Mouse (Mus musculus): ENCODE measurements around the gene Snx18. TPM values are rescaled to one million over a fixed set of nuclear protein-coding genes. Genes with fewer than 3 reads are reported as not detected.

The Snx18 gene
- total and polyA plus RNA-seq, 3 experiments: 6.4 to 12.6 (median 9.1) TPM

GRCm38 (mm10) chr13:113566411-113566810, 52.0 kb downstream of the Snx18 start:
- no peak overlapping the region for H3K4me3 ChIP-seq (replicated peaks in 1 of 3; ENCODE audit: low read depth in 2 of 3, low read length in 2 of 3, poor library complexity in 1 of 3)
- DNase-seq (ENCODE audit: extremely low read depth): no peak
- TF ChIP-seq JUND (conservative IDR thresholded peaks at IDR 0.05; ENCODE audit: low read depth, low read length) (no peak), TBP (conservative IDR thresholded peaks at IDR 0.05; ENCODE audit: low read depth, low read length) (no peak)
- no peaks in the 10 kb centered on the region for H3K79me2 ChIP-seq (replicated peaks; ENCODE audit: control insufficient read depth, extremely low read depth, insufficient read depth, poor library complexity, severe bottlenecking)
- no peak overlapping the region for H3K9ac ChIP-seq (ENCODE audit: insufficient read depth, low read depth)
- H3K4me1 ChIP-seq (ENCODE audit: control insufficient read depth in 1 of 2, insufficient read depth in 2 of 2): peaks cover 0 to 5% of the 10 kb centered on the region in 2 experiments; a peak in 1 of 4 replicates
- dilution Hi-C loops (cut with MboI; ENCODE audit: extremely low pct_ligation_motif_present, extremely low pct_unique_long_range_greater_than_20kb, low sequenced_read_pairs): no loop called here
- no peak overlapping the region for H3K27ac ChIP-seq (ENCODE audit: insufficient read depth, low read depth)
- peaks cover 6% of the 10 kb centered on the region for H3K27me3 ChIP-seq (replicated peaks)
- peaks cover 7% of the 10 kb centered on the region for H3K9me3 ChIP-seq (replicated peaks; ENCODE audit: low read length)
- in situ Hi-C loops (cut with MboI; ENCODE audit: low pct_ligation_motif_present, low pct_unique_long_range_greater_than_20kb, low sequenced_read_pairs): no loop called here
- H3K36me3 ChIP-seq (replicated peaks in 1 of 2; ENCODE audit: control insufficient read depth in 1 of 2, insufficient read depth in 1 of 2, low read length in 1 of 2): no peaks in the 10 kb centered on the region
- no peak overlapping the region for H3K4me2 ChIP-seq (ENCODE audit: insufficient read depth, low read depth, poor library complexity, severe bottlenecking)

- no peak overlapping the region for H3K9ac ChIP-seq (ENCODE audit: insufficient read depth, low read depth)
- no peak overlapping the region for H3K27ac ChIP-seq (ENCODE audit: insufficient read depth, low read depth)
- H3K4me2 ChIP-seq (ENCODE audit: insufficient read depth, low read depth, poor library complexity, severe bottlenecking): no peak overlapping the region
- H3K36me3 ChIP-seq (replicated peaks in 1 of 2; ENCODE audit: control insufficient read depth in 1 of 2, insufficient read depth in 1 of 2, low read length in 1 of 2): no peaks in the 10 kb centered on the region
- H3K27me3 ChIP-seq (replicated peaks): no peaks in the 10 kb centered on the region
- dilution Hi-C loops (cut with MboI; ENCODE audit: extremely low pct_ligation_motif_present, extremely low pct_unique_long_range_greater_than_20kb, low sequenced_read_pairs): no loop called here
- DNase-seq (ENCODE audit: extremely low read depth): no peak
- H3K9me3 ChIP-seq (replicated peaks; ENCODE audit: low read length): peaks cover 9% of the 10 kb centered on the region
- H3K79me2 ChIP-seq (replicated peaks; ENCODE audit: control insufficient read depth, extremely low read depth, insufficient read depth, poor library complexity, severe bottlenecking): no peaks in the 10 kb centered on the region
- TF ChIP-seq GABPA (IDR thresholded peaks at IDR 0.05; ENCODE audit: insufficient replicate concordance, low read depth, low read length): no peak
- no peak for TF ChIP-seq JUN (IDR thresholded peaks at IDR 0.05; ENCODE audit: insufficient read depth, low read depth, low read length)
- TF ChIP-seq NELFE (IDR thresholded peaks at IDR 0.05; ENCODE audit: low read depth, low read length): no peak
- TF ChIP-seq CHD1 (IDR thresholded peaks at IDR 0.05; ENCODE audit: low read depth, low read length): no peak
- no peak for TF ChIP-seq IRF4 (IDR thresholded peaks at IDR 0.05; ENCODE audit: low read depth, low read length)
- TF ChIP-seq CHD2 (IDR thresholded peaks at IDR 0.05; ENCODE audit: low read length): no peak
- H3K4me1 ChIP-seq (ENCODE audit: control insufficient read depth in 1 of 2, insufficient read depth in 2 of 2): no peaks in the 10 kb centered on the region
- no peak overlapping the region for H3K4me3 ChIP-seq (replicated peaks in 1 of 3; ENCODE audit: low read depth in 2 of 3, low read length in 2 of 3, poor library complexity in 1 of 3)
- in situ Hi-C loops (cut with MboI; ENCODE audit: low pct_ligation_motif_present, low pct_unique_long_range_greater_than_20kb, low sequenced_read_pairs): no loop called here
These were observed 58.7 kb downstream of the Snx18 start for GRCm38 (mm10) chr13:113559646-113560045.

GRCm38 (mm10) chr13:113556538-113556937, 61.8 kb downstream of the Snx18 start:
- H3K9me3 ChIP-seq (replicated peaks; ENCODE audit: low read length): peaks cover 11% of the 10 kb centered on the region
- no peaks in the 10 kb centered on the region for H3K79me2 ChIP-seq (replicated peaks; ENCODE audit: control insufficient read depth, extremely low read depth, insufficient read depth, poor library complexity, severe bottlenecking)
- TF ChIP-seq MXI1 (IDR thresholded peaks at IDR 0.05; ENCODE audit: low read depth, low read length) (no peak), JUN (IDR thresholded peaks at IDR 0.05; ENCODE audit: insufficient read depth, low read depth, low read length) (no peak), MAX (IDR thresholded peaks at IDR 0.05; ENCODE audit: low read length) (no peak), ZKSCAN1 (IDR thresholded peaks at IDR 0.05; ENCODE audit: borderline replicate concordance, low read depth, low read length) (no peak), MYC (IDR thresholded peaks at IDR 0.05; ENCODE audit: low read depth, low read length) (no peak), IRF4 (IDR thresholded peaks at IDR 0.05; ENCODE audit: low read depth, low read length) (no peak), BHLHE40 (IDR thresholded peaks at IDR 0.05; ENCODE audit: low read depth, low read length) (no peak), USF1 (IDR thresholded peaks at IDR 0.05; ENCODE audit: low read depth, low read length) (no peak), SMC3 (IDR thresholded peaks at IDR 0.05; ENCODE audit: low read depth, low read length) (no peak), RAD21 (IDR thresholded peaks at IDR 0.05; ENCODE audit: low read depth, low read length) (no peak), EP300 (IDR thresholded peaks at IDR 0.05; ENCODE audit: low read length) (no peak), ETS1 (conservative IDR thresholded peaks at IDR 0.05; ENCODE audit: low read depth, low read length) (no peak)
- H3K27me3 ChIP-seq (replicated peaks): no peaks in the 10 kb centered on the region
- in situ Hi-C loops (cut with MboI; ENCODE audit: low pct_ligation_motif_present, low pct_unique_long_range_greater_than_20kb, low sequenced_read_pairs) (no loop called here), dilution Hi-C loops (cut with MboI; ENCODE audit: extremely low pct_ligation_motif_present, extremely low pct_unique_long_range_greater_than_20kb, low sequenced_read_pairs) (no loop called here)
- H3K4me3 ChIP-seq (replicated peaks in 1 of 3; ENCODE audit: low read depth in 2 of 3, low read length in 2 of 3, poor library complexity in 1 of 3): no peak overlapping the region
- no peak overlapping the region for H3K27ac ChIP-seq (ENCODE audit: insufficient read depth, low read depth)
- no peaks in the 10 kb centered on the region for H3K36me3 ChIP-seq (replicated peaks in 1 of 2; ENCODE audit: control insufficient read depth in 1 of 2, insufficient read depth in 1 of 2, low read length in 1 of 2)
- H3K4me1 ChIP-seq (ENCODE audit: control insufficient read depth in 1 of 2, insufficient read depth in 2 of 2): no peaks in the 10 kb centered on the region
- DNase-seq (ENCODE audit: extremely low read depth): no peak
- no peak overlapping the region for H3K9ac ChIP-seq (ENCODE audit: insufficient read depth, low read depth)
- no peak overlapping the region for H3K4me2 ChIP-seq (ENCODE audit: insufficient read depth, low read depth, poor library complexity, severe bottlenecking)

Data from CH12.LX (cell line).